Comparison of ENCODE assay signal across 12 mouse cellular contexts in the genomic region with DNA sequence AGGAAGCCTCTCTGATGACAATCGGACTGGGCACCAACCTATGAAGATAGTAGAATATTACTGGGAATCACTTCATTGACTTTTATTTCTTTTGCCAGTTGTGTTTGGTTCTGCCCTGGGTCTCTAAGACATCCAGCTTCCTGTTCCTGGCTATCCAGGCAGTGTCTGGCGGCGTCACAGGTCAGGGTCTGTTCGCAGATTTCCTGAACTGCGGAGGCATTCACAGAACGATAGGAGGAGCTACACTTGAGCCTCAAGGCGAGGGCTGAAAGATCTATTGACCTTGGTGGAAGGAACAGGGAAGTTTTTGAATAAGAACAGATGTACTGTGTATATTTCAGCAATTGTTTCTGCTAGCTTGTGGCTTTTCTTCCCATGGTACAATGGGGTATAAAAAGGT.
DNase-seq lines count a peak whose midpoint lies in the region; ATAC-seq and TF ChIP-seq lines count a peak whose summit lies in the region.
"Had no signal": no experiment of that assay in that cellular context is flagged by ENCODE, and none has a peak within 500 bp of the region (broad histone marks: within the 10 kb centered on the region; RNA-seq: fewer than 3 reads in every experiment).

No protein-coding gene starts in this region.

- no peaks in the 10 kb centered on the region for H3K9me3 ChIP-seq in hindbrain, embryonic 10.5 days
- no peaks in the 10 kb centered on the region for H3K9me3 ChIP-seq in hindbrain, embryonic 14.5 days (ENCODE audit: control insufficient read depth, low read length)
- no peaks in the 10 kb centered on the region for H3K9me3 ChIP-seq in intestine, postnatal 0 days (ENCODE audit: control insufficient read depth)
- H3K9me3 ChIP-seq in midbrain, embryonic 13.5 days: no peaks in the 10 kb centered on the region
- H3K9me3 ChIP-seq: embryonic facial prominence, embryonic 12.5 days; hindbrain, embryonic 13.5 days had no signal

- H3K27me3 ChIP-seq in hindbrain, embryonic 10.5 days (ENCODE audit: insufficient read depth, poor library complexity, severe bottlenecking): no peaks in the 10 kb centered on the region
- H3K27me3 ChIP-seq in hindbrain, embryonic 14.5 days (ENCODE audit: control insufficient read depth, insufficient read depth, low read length): no peaks in the 10 kb centered on the region
- H3K27me3 ChIP-seq in intestine, postnatal 0 days (replicated peaks; ENCODE audit: control insufficient read depth, insufficient read depth, low read length): no peaks in the 10 kb centered on the region
- no peaks in the 10 kb centered on the region for H3K27me3 ChIP-seq in midbrain, embryonic 13.5 days
- H3K27me3 ChIP-seq: embryonic facial prominence, embryonic 12.5 days; hindbrain, embryonic 13.5 days had no signal

- TF ChIP-seq CTCF in intestine, postnatal 0 days (IDR thresholded peaks at IDR 0.05; ENCODE audit: low read depth): peak; percentile 30; the same call in 1 of the 2 replicates

- 63% methylated on average over 7 of the region's 7 CpGs for WGBS in hindbrain, embryonic 10.5 days
- WGBS in hindbrain, embryonic 14.5 days: 71% methylated on average over 7 of the region's 7 CpGs
- 48% methylated on average over 7 of the region's 7 CpGs for WGBS in intestine, postnatal 0 days
- 76% methylated on average over 7 of the region's 7 CpGs for WGBS in midbrain, embryonic 13.5 days

- no peak for ATAC-seq in hindbrain, embryonic 14.5 days (ENCODE audit: low FRiP score)
- no peak for ATAC-seq in intestine, postnatal 0 days
- no peak for ATAC-seq in midbrain, embryonic 13.5 days

- H3K27ac ChIP-seq in hindbrain, embryonic 10.5 days: no peak overlapping the region
- H3K27ac ChIP-seq in hindbrain, embryonic 14.5 days: no peak overlapping the region
- H3K27ac ChIP-seq in intestine, postnatal 0 days (ENCODE audit: low read depth, low read length): no peak overlapping the region
- no peak overlapping the region for H3K27ac ChIP-seq in midbrain, embryonic 13.5 days
- H3K27ac ChIP-seq: embryonic facial prominence, embryonic 12.5 days; hindbrain, embryonic 13.5 days had no signal

- no peaks in the 10 kb centered on the region for H3K4me1 ChIP-seq in hindbrain, embryonic 10.5 days (replicated peaks)
- no peaks in the 10 kb centered on the region for H3K4me1 ChIP-seq in hindbrain, embryonic 14.5 days (replicated peaks; ENCODE audit: control insufficient read depth, insufficient read depth, low read length)
- H3K4me1 ChIP-seq in intestine, postnatal 0 days (replicated peaks; ENCODE audit: control insufficient read depth, insufficient read depth, low read length): no peaks in the 10 kb centered on the region
- no peaks in the 10 kb centered on the region for H3K4me1 ChIP-seq in midbrain, embryonic 13.5 days (replicated peaks)
- H3K4me1 ChIP-seq: embryonic facial prominence, embryonic 12.5 days; hindbrain, embryonic 13.5 days had no signal

- DNase-seq in hindbrain, embryonic 10.5 days (ENCODE audit: low spot score): peak; percentile 12
- no peak for DNase-seq in hindbrain, embryonic 14.5 days (ENCODE audit: low spot score)
- DNase-seq in embryo, embryonic 10 days (ENCODE audit: low spot score): peak; percentile 43
- DNase-seq in lung, postnatal 25 days (ENCODE audit: low spot score): peak; percentile 56
- DNase-seq in cerebellum, adult 9-11 months: no peak
- no peak for DNase-seq in cerebellum, adult 11-12 months
- DNase-seq: B cell, adult 2 months; spleen, adult 18-20 months had no signal

- no peak overlapping the region for H3K4me2 ChIP-seq in hindbrain, embryonic 14.5 days (replicated peaks)
- no peak overlapping the region for H3K4me2 ChIP-seq in intestine, postnatal 0 days (replicated peaks; ENCODE audit: low read depth)
- no peak overlapping the region for H3K4me2 ChIP-seq in midbrain, embryonic 13.5 days (replicated peaks)
- H3K4me2 ChIP-seq: embryonic facial prominence, embryonic 12.5 days; hindbrain, embryonic 13.5 days had no signal

- no peak overlapping the region for H3K9ac ChIP-seq in hindbrain, embryonic 14.5 days
- H3K9ac ChIP-seq in intestine, postnatal 0 days (ENCODE audit: low read depth, low read length): no peak overlapping the region
- H3K9ac ChIP-seq in midbrain, embryonic 13.5 days (replicated peaks): no peak overlapping the region
- H3K9ac ChIP-seq: embryonic facial prominence, embryonic 12.5 days; hindbrain, embryonic 13.5 days had no signal

- H3K4me3 ChIP-seq in hindbrain, embryonic 10.5 days: no peak overlapping the region
- no peak overlapping the region for H3K4me3 ChIP-seq in hindbrain, embryonic 14.5 days (replicated peaks; ENCODE audit: low read length)
- no peak overlapping the region for H3K4me3 ChIP-seq in intestine, postnatal 0 days (ENCODE audit: low read depth, low read length)
- H3K4me3 ChIP-seq in midbrain, embryonic 13.5 days (replicated peaks): no peak overlapping the region
- H3K4me3 ChIP-seq: embryonic facial prominence, embryonic 12.5 days; hindbrain, embryonic 13.5 days had no signal

- no peaks in the 10 kb centered on the region for H3K36me3 ChIP-seq in hindbrain, embryonic 10.5 days
- no peaks in the 10 kb centered on the region for H3K36me3 ChIP-seq in hindbrain, embryonic 14.5 days (replicated peaks; ENCODE audit: control insufficient read depth, insufficient read depth)
- no peaks in the 10 kb centered on the region for H3K36me3 ChIP-seq in intestine, postnatal 0 days (ENCODE audit: control insufficient read depth, insufficient read depth)
- no peaks in the 10 kb centered on the region for H3K36me3 ChIP-seq in midbrain, embryonic 13.5 days
- H3K36me3 ChIP-seq: embryonic facial prominence, embryonic 12.5 days; hindbrain, embryonic 13.5 days had no signal

Comparison
In these comparisons a context has a peak if more than half of its experiments do, and no peak if none do; other contexts are left out.
1. DNase-seq: peak in hindbrain, embryonic 10.5 days (single experiment), embryo, embryonic 10 days (single experiment) and lung, postnatal 25 days (single experiment); none in hindbrain, embryonic 14.5 days (single experiment), cerebellum, adult 9-11 months (single experiment) and cerebellum, adult 11-12 months (single experiment).